8 mouse cellular contexts compared by ENCODE assay signal in the genomic region with DNA sequence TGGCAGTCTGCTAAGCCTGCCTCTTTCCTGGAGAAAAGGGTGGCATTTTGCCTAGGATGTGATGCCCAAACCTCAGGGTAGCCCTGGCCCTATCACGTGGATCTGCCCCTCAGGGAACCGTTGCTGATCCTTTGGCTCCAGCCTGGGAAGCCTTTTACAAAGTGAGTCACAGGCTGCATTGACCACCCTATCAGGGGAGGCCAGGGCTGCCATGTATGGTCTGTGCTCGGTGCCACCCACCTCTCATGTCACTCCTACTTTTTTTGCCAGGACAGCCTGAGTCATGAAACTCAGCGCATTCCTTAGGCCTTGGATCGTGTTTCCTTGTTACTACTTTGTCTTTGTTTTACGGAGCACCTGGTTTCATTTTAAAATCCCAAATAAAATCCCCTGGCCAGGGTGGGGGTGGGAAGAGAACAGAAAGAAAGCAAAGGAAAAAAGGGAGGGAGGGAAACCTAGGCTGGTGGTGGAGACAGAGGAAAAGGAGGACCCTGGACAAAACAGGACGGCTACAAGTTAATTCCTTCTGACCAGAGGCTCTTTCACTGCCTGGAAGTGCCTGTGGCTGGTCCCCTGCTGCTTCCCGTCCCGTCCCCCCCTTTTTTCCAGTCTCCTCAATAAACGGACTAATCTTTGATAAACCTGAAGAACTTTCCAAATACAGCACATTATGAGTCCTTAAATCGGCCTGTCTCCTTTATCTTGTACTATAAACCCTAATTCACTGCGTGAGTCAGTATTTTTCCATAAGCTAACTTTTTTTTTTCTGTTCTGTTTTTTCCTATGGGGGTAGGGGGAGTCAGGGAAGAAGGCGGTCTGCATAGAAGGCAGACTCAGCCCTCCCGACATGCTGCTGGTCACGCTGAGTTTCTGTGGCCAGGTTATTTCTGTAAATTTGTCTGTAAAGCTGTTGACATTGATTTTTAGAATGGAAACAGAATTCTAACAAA. TPM values are rescaled to one million over a fixed set of nuclear protein-coding genes. Genes with fewer than 3 reads are reported as not detected.
DNase-seq lines count a peak whose midpoint lies in the region; ATAC-seq lines count a peak whose summit lies in the region.

No protein-coding gene starts in this region.

- ATAC-seq in intestine, embryonic 14.5 days (replicated peaks; ENCODE audit: low FRiP score, low TSS enrichment, low read depth), result peak; percentile 32; the same call in 1 of the 2 replicates

- 15% methylated on average over 15 of the region's 15 CpGs for WGBS in intestine, embryonic 14.5 days

- H3K4me3 ChIP-seq in intestine, embryonic 14.5 days (ENCODE audit: low read depth, low read length), result no peak overlapping the region

- no peaks in the 10 kb centered on the region for H3K36me3 ChIP-seq in intestine, embryonic 14.5 days (ENCODE audit: control insufficient read depth, insufficient read depth, low read length)

- peak overlapping the region; percentile 77 for H3K27ac ChIP-seq in intestine, embryonic 14.5 days (ENCODE audit: low read depth)

- peak; percentile 93 for DNase-seq in MN1 (ENCODE audit: low spot score)
- DNase-seq in cerebellum, postnatal 14 days, result peak; percentile 65 to 76
- DNase-seq in gastrocnemius, postnatal 25 days, result peak; percentile 26
- peak; percentile 65 for DNase-seq in intestine, embryonic 14.5 days (ENCODE audit: low spot score)
- DNase-seq in lung, adult 18-20 months, result peak; percentile 26 to 63
- DNase-seq in skeletal muscle tissue, adult 2 months (ENCODE audit: low read depth, low spot score), result peak; percentile 64
- no peak for DNase-seq in left cerebral cortex, postnatal 36 days (ENCODE audit: low spot score in 2 of 2)
- DNase-seq in left cerebral cortex, postnatal 10 days (ENCODE audit: extremely low spot score in 1 of 2, low spot score in 2 of 2), result no peak

- H3K4me2 ChIP-seq in intestine, embryonic 14.5 days (ENCODE audit: low read length), result peak overlapping the region; percentile 49

- H3K27me3 ChIP-seq in intestine, embryonic 14.5 days (replicated peaks; ENCODE audit: control insufficient read depth, insufficient read depth, low read length), result no peaks in the 10 kb centered on the region

- intact Hi-C loops in left cerebral cortex, postnatal 36 days (cut with DNase I), result no loop called here
- intact Hi-C loops in left cerebral cortex, postnatal 10 days (cut with DNase I), result no loop called here

- H3K9ac ChIP-seq in intestine, embryonic 14.5 days (ENCODE audit: low read length), result peak overlapping the region; percentile 12; the same call in 1 of the 2 replicates

- no peaks in the 10 kb centered on the region for H3K9me3 ChIP-seq in intestine, embryonic 14.5 days (ENCODE audit: control insufficient read depth, low read length)

- peaks cover 24% of the 10 kb centered on the region for H3K4me1 ChIP-seq in intestine, embryonic 14.5 days (replicated peaks; ENCODE audit: control insufficient read depth, insufficient read depth, low read length)

RNA-seq across cellular contexts. Expression of gene 1700011L22Rik, which starts 39.4 kb away (rescaled TPM):
- not detected for total RNA-seq in gastrocnemius, postnatal 25 days (2021)
- not detected in 2 replicates for polyA plus RNA-seq in intestine, embryonic 14.5 days (2014; fragmentation: Nextera tagmentation; extraction: Ambion mirVana)
- not detected for total RNA-seq in left cerebral cortex, postnatal 36 days (2021)
- not detected for total RNA-seq in left cerebral cortex, postnatal 10 days (2021)

Comparison
In these comparisons a context has a peak if more than half of its experiments do, and no peak if none do; other contexts are left out.
1. DNase-seq: peak in MN1 (single experiment), cerebellum, postnatal 14 days (2 of 2), gastrocnemius, postnatal 25 days (single experiment), intestine, embryonic 14.5 days (single experiment), lung, adult 18-20 months (2 of 2) and skeletal muscle tissue, adult 2 months (single experiment); none in left cerebral cortex, postnatal 36 days (0 of 2) and left cerebral cortex, postnatal 10 days (0 of 2).